Mouse (Mus musculus) lung, postnatal 0 days (tissue): ENCODE results near the gene Gm1123.

Experiments
- CTCF ChIP-seq: IDR thresholded peaks from 2 replicates; pipeline ENCODE4 v1.5.1; 2016; ENCODE audit warnings: antibody characterized with exemption, mild to moderate bottlenecking
- EP300 ChIP-seq: IDR thresholded peaks from 2 replicates; pipeline ENCODE4 v1.6.1; 2016; ENCODE audit warnings: antibody characterized with exemption, mild to moderate bottlenecking, control low read depth

- TF ChIP-seq CTCF (no peak), EP300 (no peak)
Measured at GRCm38 (mm10) chr9:98999881-99000339, 35.6 kb downstream of the Gm1123 start.
